Mouse (Mus musculus): ENCODE results near the gene Mrpl45. TPM values are rescaled to one million over a fixed set of nuclear protein-coding genes. Genes with fewer than 3 reads are reported as not detected.
A peak's percentile ranks its signal among the peaks of the same experiment; 100 is the strongest.
"Not testable (repeated sequence)": the region's sequence is repeated elsewhere in the genome, so short reads cannot be mapped to it uniquely, and the experiment has no call there.

Gene Mrpl45
- polyA plus RNA-seq, 1 experiment from 2014 or later: 50.1 TPM

GRCm38 (mm10) chr11:97352935-97353597 is 37.5 kb downstream of the Mrpl45 start:
- H3K9ac ChIP-seq: no peak overlapping the region
- 48% methylated on average over 4 of the region's 4 CpGs for WGBS
- H3K27ac ChIP-seq: no peak overlapping the region
- H3K36me3 ChIP-seq: no peaks in the 10 kb centered on the region
- no peak for ATAC-seq (ENCODE audit: insufficient number of reproducible peaks, insufficient read depth, low FRiP score, low TSS enrichment, low read depth)
- H3K4me2 ChIP-seq: no peak overlapping the region
- H3K4me3 ChIP-seq: no peak overlapping the region
- no peaks in the 10 kb centered on the region for H3K27me3 ChIP-seq
- peaks cover 15% of the 10 kb centered on the region for H3K4me1 ChIP-seq
- no peaks in the 10 kb centered on the region for H3K9me3 ChIP-seq

GRCm38 (mm10) chr11:97354646-97355045 is 39.1 kb downstream of the Mrpl45 start:
- no peak overlapping the region for H3K27ac ChIP-seq
- H3K9ac ChIP-seq: no peak overlapping the region
- H3K4me1 ChIP-seq: peaks cover 12% of the 10 kb centered on the region
- H3K9me3 ChIP-seq: no peaks in the 10 kb centered on the region
- no peak overlapping the region for H3K4me3 ChIP-seq
- 81% methylated on average over 2 of the region's 2 CpGs for WGBS
- H3K27me3 ChIP-seq: no peaks in the 10 kb centered on the region
- no peaks in the 10 kb centered on the region for H3K36me3 ChIP-seq
- H3K4me2 ChIP-seq: no peak overlapping the region
- no peak for ATAC-seq (ENCODE audit: insufficient number of reproducible peaks, insufficient read depth, low FRiP score, low TSS enrichment, low read depth)

GRCm38 (mm10) chr11:97355247-97355646 is 39.7 kb downstream of the Mrpl45 start:
- Histone ChIP-seq H3K27ac (no peak overlapping the region), H3K27me3 (no peaks in the 10 kb centered on the region), H3K4me3 (no peak overlapping the region), H3K4me2 (no peak overlapping the region), H3K4me1 (peaks cover 6% of the 10 kb centered on the region), H3K9me3 (no peaks in the 10 kb centered on the region), H3K36me3 (no peaks in the 10 kb centered on the region), H3K9ac (no peak overlapping the region)
- no peak for ATAC-seq (ENCODE audit: insufficient number of reproducible peaks, insufficient read depth, low FRiP score, low TSS enrichment, low read depth)
- 86% methylated on average over 7 of the region's 7 CpGs for WGBS

GRCm38 (mm10) chr11:97357663-97358062 is 42.1 kb downstream of the Mrpl45 start:
- H3K4me3 ChIP-seq; H3K9ac ChIP-seq; H3K4me2 ChIP-seq; H3K4me1 ChIP-seq; H3K27me3 ChIP-seq; ATAC-seq (ENCODE audit: insufficient number of reproducible peaks, insufficient read depth, low FRiP score, low TSS enrichment, low read depth); H3K9me3 ChIP-seq; H3K36me3 ChIP-seq; H3K27ac ChIP-seq: not testable (repeated sequence)
- WGBS: 15% methylated on average over 5 of the region's 6 CpGs

DNA sequence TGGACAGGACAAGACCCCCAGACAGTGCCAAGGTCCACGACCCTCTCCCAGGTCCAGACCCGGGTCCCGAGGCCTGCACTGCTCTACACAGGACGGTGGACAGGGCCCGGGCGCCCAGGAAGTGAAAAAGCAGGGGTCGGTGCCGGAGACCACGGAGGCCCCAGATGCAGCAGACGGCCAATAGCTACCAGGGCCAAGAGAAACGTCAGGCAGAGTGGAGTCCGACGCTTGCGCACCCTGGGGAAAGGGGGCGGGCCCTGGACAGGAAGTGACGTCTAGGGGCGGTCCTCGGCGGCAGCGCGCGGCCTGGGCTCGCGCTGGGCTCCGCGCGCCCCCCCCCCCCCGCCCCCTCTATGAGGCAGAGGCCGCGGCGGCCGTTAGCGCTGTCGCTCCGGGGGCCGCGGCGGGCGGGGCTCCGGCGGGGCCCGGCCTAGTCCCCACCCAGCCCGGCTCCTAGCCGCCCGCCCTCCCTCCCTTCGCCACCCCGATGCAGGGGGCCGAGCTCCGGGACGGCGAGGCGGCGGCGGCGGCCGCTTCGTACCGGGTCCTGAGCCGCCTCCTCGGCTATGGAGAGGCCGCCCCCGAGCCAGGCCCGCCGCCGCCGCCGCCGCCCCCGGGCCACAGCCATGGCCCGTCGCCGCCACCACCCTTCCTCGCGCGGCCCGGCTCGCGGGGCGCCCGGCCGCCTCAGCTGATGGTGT is 46.6 kb downstream of the Mrpl45 start, which contains the start of gene Socs7:
Gene Socs7, plus strand, starts transcription at position 604 of the 701 bp plus-strand sequence.
- Histone ChIP-seq H3K9ac (peak within 1 kb of the TSS; percentile 98), H3K27me3 (no peaks in the 10 kb centered on the region), H3K27ac (peak within 1 kb of the TSS; percentile 87), H3K4me1 (peaks cover 29% of the 10 kb centered on the region), H3K4me2 (peak within 1 kb of the TSS; percentile 90), H3K4me3 (peak within 1 kb of the TSS; percentile 97), H3K9me3 (no peaks in the 10 kb centered on the region), H3K36me3 (0 out of 2 replicates have a peak, but pooled peaks cover 2% of the 10 kb centered on the region)
- peak; percentile 94 for ATAC-seq (ENCODE audit: insufficient number of reproducible peaks, insufficient read depth, low FRiP score, low TSS enrichment, low read depth)
- under 1% methylated on average over 19 of the region's 81 CpGs for WGBS

DNA sequence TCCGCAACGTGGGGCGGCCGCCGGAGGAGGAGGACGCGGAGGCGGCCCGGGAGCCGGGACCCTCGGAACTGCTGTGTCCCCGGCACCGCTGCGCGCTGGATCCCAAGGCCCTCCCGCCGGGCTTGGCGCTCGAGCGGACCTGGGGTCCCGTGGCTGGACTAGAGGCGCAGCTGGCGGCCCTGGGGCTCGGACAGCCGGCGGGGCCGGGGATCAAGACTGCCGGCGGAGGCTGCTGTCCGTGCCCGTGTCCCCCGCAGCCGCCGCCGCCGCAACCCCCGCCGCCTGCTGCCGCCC is 47.1 kb downstream of the Mrpl45 start:
- Histone ChIP-seq H3K9me3 (no peaks in the 10 kb centered on the region), H3K9ac (peak overlapping the region; percentile 98), H3K4me1 (peaks cover 29% of the 10 kb centered on the region), H3K4me2 (peak overlapping the region; percentile 90), H3K4me3 (peak overlapping the region; percentile 97), H3K27ac (peak overlapping the region; percentile 87), H3K36me3 (0 out of 2 replicates have a peak, but pooled peaks cover 2% of the 10 kb centered on the region), H3K27me3 (no peaks in the 10 kb centered on the region)
- peak; percentile 26; the same call in 1 of the 2 replicates for ATAC-seq (ENCODE audit: insufficient number of reproducible peaks, insufficient read depth, low FRiP score, low TSS enrichment, low read depth)
- 0% methylated on average over 22 of the region's 39 CpGs for WGBS

DNA sequence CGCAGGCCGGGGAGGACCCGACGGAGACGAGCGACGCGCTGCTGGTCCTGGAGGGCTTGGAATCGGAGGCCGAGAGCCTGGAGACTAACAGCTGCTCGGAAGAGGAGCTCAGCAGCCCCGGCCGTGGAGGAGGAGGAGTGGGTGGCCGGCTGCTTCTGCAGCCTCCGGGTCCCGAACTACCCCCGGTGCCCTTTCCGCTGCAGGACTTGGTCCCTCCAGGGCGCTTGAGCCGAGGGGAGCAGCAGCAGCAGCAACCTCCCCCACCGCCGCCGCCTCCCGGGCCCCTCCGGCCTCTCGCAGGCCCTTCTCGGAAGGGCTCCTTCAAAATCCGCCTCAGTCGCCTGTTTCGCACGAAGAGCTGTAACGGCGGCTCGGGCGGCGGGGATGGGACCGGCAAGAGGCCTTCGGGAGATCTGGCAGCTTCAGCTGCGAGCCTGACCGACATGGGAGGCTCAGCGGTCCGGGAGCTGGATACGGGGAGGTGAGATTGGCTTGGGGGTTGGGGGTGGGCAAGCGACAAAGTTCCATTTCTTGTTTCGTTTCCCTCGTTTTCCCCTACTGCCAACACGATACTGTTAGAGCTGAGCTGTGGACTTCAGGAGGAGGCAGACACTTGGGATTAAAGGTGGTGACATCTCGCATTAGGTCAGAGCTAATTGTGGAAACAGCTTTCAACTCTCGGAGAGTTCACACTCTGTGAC is 47.6 kb downstream of the Mrpl45 start:
- H3K9ac ChIP-seq: peak overlapping the region; percentile 98
- WGBS: under 1% methylated on average over 47 of the region's 49 CpGs
- peaks cover 32% of the 10 kb centered on the region for H3K4me1 ChIP-seq
- H3K9me3 ChIP-seq: no peaks in the 10 kb centered on the region
- peak overlapping the region; percentile 97 for H3K4me3 ChIP-seq
- no peaks in the 10 kb centered on the region for H3K27me3 ChIP-seq
- ATAC-seq (ENCODE audit: insufficient number of reproducible peaks, insufficient read depth, low FRiP score, low TSS enrichment, low read depth): no peak
- H3K27ac ChIP-seq: peak overlapping the region; percentile 87
- peaks cover 2% of the 10 kb centered on the region; the same call in 1 of the 2 replicates for H3K36me3 ChIP-seq
- H3K4me2 ChIP-seq: peak overlapping the region; percentile 90

DNA sequence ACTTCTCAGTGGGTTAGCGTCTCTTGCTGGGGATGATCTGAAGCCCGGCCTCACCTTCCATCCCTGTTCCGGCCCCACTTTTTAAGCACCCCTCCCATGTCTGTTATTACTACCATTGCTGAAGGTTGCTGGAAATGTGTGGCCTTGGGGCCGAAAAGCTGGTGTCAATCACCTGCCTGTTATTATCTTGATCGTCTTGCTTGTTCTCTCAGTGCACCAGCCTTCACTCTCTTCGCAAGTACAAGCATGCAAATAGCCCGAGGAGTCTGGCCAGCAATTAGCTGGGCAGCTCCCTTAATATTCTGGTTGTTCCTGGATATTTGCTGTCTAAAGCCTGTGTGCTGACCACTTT is 48.1 kb downstream of the Mrpl45 start:
- ATAC-seq (ENCODE audit: insufficient number of reproducible peaks, insufficient read depth, low FRiP score, low TSS enrichment, low read depth): no peak
- Histone ChIP-seq H3K36me3 (peaks cover 2% of the 10 kb centered on the region; the same call in 1 of the 2 replicates), H3K9me3 (no peaks in the 10 kb centered on the region), H3K4me1 (peaks cover 33% of the 10 kb centered on the region), H3K4me3 (peak overlapping the region; percentile 97), H3K27ac (no peak overlapping the region), H3K4me2 (peak overlapping the region; percentile 90), H3K27me3 (no peaks in the 10 kb centered on the region), H3K9ac (peak overlapping the region; percentile 98)
- under 1% methylated on average over 7 of the region's 7 CpGs for WGBS

DNA sequence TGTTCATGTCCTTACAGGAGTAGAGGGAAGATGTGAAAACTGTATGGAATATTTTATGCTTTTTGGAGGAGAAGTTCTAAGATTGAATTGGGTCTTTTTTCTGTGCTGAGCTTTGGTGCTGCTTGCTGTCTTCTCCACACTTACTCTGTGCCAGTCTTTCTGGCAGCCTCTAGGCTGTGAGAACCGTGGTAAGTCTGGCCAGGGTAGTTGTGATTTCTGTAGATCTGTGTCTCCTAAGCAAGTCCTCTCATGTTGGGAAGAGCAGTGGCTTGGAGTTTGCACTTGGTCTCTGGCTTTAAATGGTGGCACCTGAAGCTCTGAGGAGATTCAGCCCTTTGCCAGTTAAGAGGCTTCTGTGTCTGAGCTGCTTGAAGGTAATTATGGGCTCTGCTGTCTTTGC is 50.0 kb downstream of the Mrpl45 start:
- Histone ChIP-seq H3K9ac (peak overlapping the region; percentile 44; the same call in 1 of the 2 replicates), H3K9me3 (no peaks in the 10 kb centered on the region), H3K36me3 (peaks cover 2% of the 10 kb centered on the region; the same call in 1 of the 2 replicates), H3K27ac (peak overlapping the region; percentile 28; the same call in 1 of the 2 replicates), H3K27me3 (no peaks in the 10 kb centered on the region), H3K4me2 (peak overlapping the region; percentile 90), H3K4me1 (peaks cover 33% of the 10 kb centered on the region), H3K4me3 (peak overlapping the region; percentile 97; the same call in 1 of the 2 replicates)
- no peak for ATAC-seq (ENCODE audit: insufficient number of reproducible peaks, insufficient read depth, low FRiP score, low TSS enrichment, low read depth)
- 39% methylated on average over 1 of the region's 1 CpGs for WGBS

GRCm38 (mm10) chr11:97368501-97368900 is 53.0 kb downstream of the Mrpl45 start:
- WGBS: 71% methylated on average over 5 of the region's 5 CpGs

DNA sequence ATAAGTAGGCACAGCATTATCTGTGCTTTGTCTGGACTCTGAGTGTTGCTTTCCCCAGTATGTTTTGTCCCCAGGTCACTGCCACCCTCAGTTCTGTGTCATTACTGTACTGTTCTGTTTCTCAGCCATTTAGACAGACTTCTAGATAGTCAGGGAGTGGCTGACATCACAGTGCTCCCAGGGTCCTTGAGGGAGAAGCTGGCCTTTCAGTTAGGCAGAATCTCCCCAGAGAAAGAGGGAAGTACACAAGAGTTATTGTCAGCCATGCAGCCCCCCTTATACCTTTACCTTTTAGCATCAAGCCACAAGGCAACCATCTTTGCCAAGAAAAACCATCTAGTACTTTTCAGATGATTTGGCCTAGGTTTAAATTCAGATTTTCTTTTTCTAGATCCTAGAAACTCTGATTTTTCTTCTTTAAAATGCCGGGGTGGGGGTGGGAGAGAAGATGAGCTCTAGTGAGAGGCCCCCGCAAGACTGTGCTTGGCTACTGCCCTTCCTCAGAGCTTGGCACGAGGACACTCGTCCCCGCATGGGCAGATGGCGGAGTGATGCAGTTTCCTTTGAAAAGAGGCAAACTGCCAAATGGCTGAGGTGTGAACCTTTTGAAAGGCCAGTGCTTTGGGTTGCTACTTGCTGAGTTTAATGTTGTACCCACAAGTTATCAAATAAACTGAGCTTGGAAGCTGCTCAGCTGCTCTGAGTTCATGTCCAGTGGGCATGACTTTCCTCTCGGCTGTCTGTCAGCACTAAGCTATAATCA is 55.0 kb downstream of the Mrpl45 start:
- Histone ChIP-seq H3K9me3 (no peaks in the 10 kb centered on the region), H3K27me3 (no peaks in the 10 kb centered on the region), H3K9ac (no peak overlapping the region), H3K4me3 (no peak overlapping the region), H3K36me3 (peaks cover 23% of the 10 kb centered on the region), H3K4me2 (no peak overlapping the region), H3K27ac (no peak overlapping the region), H3K4me1 (peaks cover 18% of the 10 kb centered on the region)
- ATAC-seq (ENCODE audit: insufficient number of reproducible peaks, insufficient read depth, low FRiP score, low TSS enrichment, low read depth): no peak
- WGBS: 86% methylated on average over 7 of the region's 7 CpGs

More at GRCm38 (mm10) chr11:97368501-97368900, 53.0 kb downstream of the Mrpl45 start:
- H3K4me1 ChIP-seq: peaks cover 38% of the 10 kb centered on the region
- ATAC-seq (ENCODE audit: insufficient number of reproducible peaks, insufficient read depth, low FRiP score, low TSS enrichment, low read depth): no peak
- peaks cover 8% of the 10 kb centered on the region for H3K36me3 ChIP-seq
- no peak overlapping the region for H3K9ac ChIP-seq
- H3K4me2 ChIP-seq: no peak overlapping the region
- H3K9me3 ChIP-seq: no peaks in the 10 kb centered on the region
- H3K27ac ChIP-seq: no peak overlapping the region
- H3K4me3 ChIP-seq: no peak overlapping the region
- H3K27me3 ChIP-seq: no peaks in the 10 kb centered on the region
